Mouse (Mus musculus) gastrocnemius, adult 2 months (tissue): ENCODE measurements around the gene Mboat1. TPM values are rescaled to one million over a fixed set of nuclear protein-coding genes. Genes with fewer than 3 reads are reported as not detected.

Source experiments
- DNase-seq: peaks from one replicate; pipeline ENCODE4 v3.0.0; 2022
- H3K27ac ChIP-seq: fragments of 200-600 bp; 2 replicates; pipeline ENCODE4 v1.8.1; 2022; ENCODE audit warnings: mild to moderate bottlenecking
- H3K4me3 ChIP-seq: fragments of 200-600 bp; 2 replicates; pipeline ENCODE4 v1.8.1; 2022; ENCODE audit warnings: mild to moderate bottlenecking, moderate library complexity
- CTCF ChIP-seq: fragments of 200-600 bp; IDR thresholded peaks from 2 replicates; pipeline ENCODE4 v1.8.1; 2022; ENCODE audit warnings: antibody characterized with exemption, mild to moderate bottlenecking, moderate library complexity
- intact Hi-C: fragments of 180-260 bp; cut with DNase I; formaldehyde crosslinking; loops from one replicate; pipeline ENCODE4 v1.15.1; 2025
- total RNA-seq, 2 experiments: library from RNA; stranded (reverse); gene quantifications; 2 replicates each; pipeline ENCODE4 v1.2.3; 2021

Gene Mboat1
- total RNA-seq, 2 experiments from 2014 or later, result 1.2 to 3.7 TPM

GRCm38 (mm10) chr13:30196661-30197060 is 60.4 kb downstream of the Mboat1 start:
- intact Hi-C loops, result loop anchor here (10.0 kb wide), 1 partner anchor 58 kb away; no protein-coding TSS in a partner anchor
- no peak for TF ChIP-seq CTCF
- Histone ChIP-seq H3K27ac (no peak overlapping the region), H3K4me3 (no peak overlapping the region)
- no peak for DNase-seq

GRCm38 (mm10) chr13:30198101-30198570 is 61.8 kb downstream of the Mboat1 start:
- Histone ChIP-seq H3K27ac (peak overlapping the region; percentile 24; the same call in 1 of the 2 replicates), H3K4me3 (no peak overlapping the region)
- no peak for TF ChIP-seq CTCF
- no peak for DNase-seq
- intact Hi-C loops, result loop anchor here (10.0 kb wide), 1 partner anchor 57 kb away; no protein-coding TSS in a partner anchor

DNA sequence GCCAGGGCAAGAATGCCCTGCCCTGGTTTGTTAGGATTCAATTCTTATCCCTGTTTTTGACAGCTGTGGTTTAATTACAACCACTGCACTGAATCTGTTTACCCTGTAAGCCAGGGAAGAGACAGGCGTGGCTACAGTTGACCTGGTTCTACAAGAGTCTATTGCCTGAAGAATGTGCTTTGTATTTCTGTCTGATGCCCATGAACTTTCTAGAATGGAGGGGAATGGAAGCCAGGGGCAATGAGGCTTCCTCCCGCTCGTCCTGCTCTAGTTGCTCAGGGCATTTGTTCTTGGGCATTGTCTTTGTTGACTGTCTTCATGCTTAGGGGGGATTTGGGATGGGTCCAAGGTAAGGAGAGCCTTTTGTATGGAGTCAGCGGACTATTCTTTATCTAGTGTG is 63.5 kb downstream of the Mboat1 start:
- no peak for DNase-seq
- no peak for TF ChIP-seq CTCF
- Histone ChIP-seq H3K4me3 (no peak overlapping the region), H3K27ac (no peak overlapping the region)
- intact Hi-C loops, result loop anchor here (10.0 kb wide), 1 partner anchor 55 kb away; no protein-coding TSS in a partner anchor

DNA sequence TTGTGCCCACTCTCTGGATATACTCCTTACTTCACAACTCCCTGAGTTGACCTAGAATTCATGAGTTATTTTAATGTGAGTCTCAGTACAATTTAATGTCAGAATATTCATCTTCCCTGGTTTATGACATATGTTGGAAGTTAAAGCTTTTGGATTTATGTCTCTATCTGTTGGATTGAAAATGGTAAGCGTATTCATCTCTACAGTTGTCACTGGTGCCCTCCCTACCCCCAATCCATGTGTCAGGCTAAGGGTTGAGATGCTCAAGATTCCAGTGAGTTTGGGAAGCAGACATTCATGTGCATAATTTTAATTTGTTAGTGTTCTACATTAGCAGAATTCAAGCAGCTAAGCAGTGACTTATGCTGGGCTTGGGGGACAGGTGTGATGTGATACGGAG is 64.4 kb downstream of the Mboat1 start:
- intact Hi-C loops, result no loop called here
- Histone ChIP-seq H3K27ac (no peak overlapping the region), H3K4me3 (no peak overlapping the region)
- TF ChIP-seq CTCF, result no peak
- DNase-seq, result no peak

DNA sequence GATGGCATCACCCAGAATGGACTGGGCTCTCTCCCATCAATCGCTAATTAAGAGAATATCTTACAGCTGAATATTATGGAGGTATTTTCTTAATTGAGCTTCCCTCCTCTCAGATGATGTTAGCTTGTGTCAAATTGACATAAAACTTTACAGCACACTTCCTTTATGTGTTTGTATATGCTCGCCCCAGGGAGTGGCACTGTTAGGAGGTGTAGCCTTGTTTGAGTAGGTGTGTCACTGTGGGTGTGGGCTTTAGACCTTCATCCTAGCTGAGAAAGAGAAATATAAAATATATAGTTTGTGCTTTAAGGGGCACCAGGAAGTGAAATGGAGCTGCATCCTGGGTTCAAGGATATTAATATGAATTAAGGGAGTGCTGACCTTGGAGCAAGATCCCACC is 66.7 kb downstream of the Mboat1 start:
- intact Hi-C loops, result no loop called here
- no peak overlapping the region for H3K4me3 ChIP-seq
- no peak overlapping the region for H3K27ac ChIP-seq
- no peak for DNase-seq
- TF ChIP-seq CTCF, result no peak

GRCm38 (mm10) chr13:30208176-30208575 is 71.9 kb downstream of the Mboat1 start:
- DNase-seq, result no peak
- Histone ChIP-seq H3K27ac (no peak overlapping the region), H3K4me3 (no peak overlapping the region)
- TF ChIP-seq CTCF, result no peak
- intact Hi-C loops, result no loop called here

DNA sequence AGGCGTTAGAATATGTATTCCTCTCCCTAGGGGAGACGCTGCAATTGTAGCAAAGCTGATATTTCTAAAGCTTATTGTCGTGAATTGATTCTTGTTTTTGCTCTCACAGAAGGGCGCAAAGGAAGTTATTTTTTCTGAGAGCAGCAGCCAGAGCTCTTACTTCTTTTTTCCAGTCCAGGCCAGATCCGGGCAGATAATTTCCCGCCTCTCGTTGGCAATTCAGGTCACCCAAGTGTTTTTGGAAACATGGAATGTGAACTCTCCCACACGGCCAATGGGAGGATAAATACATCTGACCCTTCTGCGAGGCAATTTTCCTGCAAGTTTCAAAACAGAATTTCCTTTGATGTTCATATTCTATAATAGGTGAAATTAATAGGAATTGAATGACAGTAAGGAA is 77.0 kb downstream of the Mboat1 start:
- Histone ChIP-seq H3K27ac (no peak overlapping the region), H3K4me3 (no peak overlapping the region)
- no peak for DNase-seq
- no peak for TF ChIP-seq CTCF
- intact Hi-C loops, result no loop called here

GRCm38 (mm10) chr13:30217588-30218371 is 81.5 kb downstream of the Mboat1 start:
- no peak for DNase-seq
- Histone ChIP-seq H3K27ac (no peak overlapping the region), H3K4me3 (no peak overlapping the region)
- TF ChIP-seq CTCF, result no peak
- intact Hi-C loops, result no loop called here

DNA sequence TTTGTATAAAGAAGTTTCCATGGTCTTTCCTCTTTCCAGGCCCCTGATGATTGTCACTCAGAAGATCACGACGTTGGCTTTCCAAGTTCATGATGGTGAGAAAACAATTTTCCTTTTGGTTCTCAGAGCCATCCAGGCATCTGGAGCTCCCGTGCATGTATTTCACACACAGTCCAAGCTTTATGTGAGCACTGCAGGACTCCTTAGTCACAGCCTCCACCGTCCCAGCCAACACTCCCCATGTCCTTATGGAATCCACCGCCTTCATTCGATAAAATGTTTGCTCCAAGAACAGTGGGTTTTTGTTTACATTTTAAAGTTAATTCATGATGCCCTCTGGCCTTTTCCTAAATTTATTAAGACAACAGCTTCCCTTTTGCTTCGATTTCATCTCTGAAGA is 83.3 kb downstream of the Mboat1 start:
- DNase-seq, result no peak
- intact Hi-C loops, result no loop called here
- no peak for TF ChIP-seq CTCF
- Histone ChIP-seq H3K4me3 (no peak overlapping the region), H3K27ac (no peak overlapping the region)

- TF ChIP-seq CTCF, result no peak
Observed at GRCm38 (mm10) chr13:30221316-30221715, 85.0 kb downstream of the Mboat1 start.

GRCm38 (mm10) chr13:30224114-30224513 is 87.8 kb downstream of the Mboat1 start:
- no peak for TF ChIP-seq CTCF
- no peak for DNase-seq
- Histone ChIP-seq H3K27ac (no peak overlapping the region), H3K4me3 (no peak overlapping the region)
- intact Hi-C loops, result no loop called here

More at GRCm38 (mm10) chr13:30221316-30221715, 85.0 kb downstream of the Mboat1 start:
- DNase-seq, result no peak
- Histone ChIP-seq H3K27ac (no peak overlapping the region), H3K4me3 (no peak overlapping the region)
- intact Hi-C loops, result no loop called here

- intact Hi-C loops, result no loop called here
- no peak for DNase-seq
- TF ChIP-seq CTCF, result no peak; the same call in 1 of the 2 replicates
- no peak overlapping the region for H3K4me3 ChIP-seq
- no peak overlapping the region for H3K27ac ChIP-seq
Observed at GRCm38 (mm10) chr13:30224659-30225058, 88.4 kb downstream of the Mboat1 start.

DNA sequence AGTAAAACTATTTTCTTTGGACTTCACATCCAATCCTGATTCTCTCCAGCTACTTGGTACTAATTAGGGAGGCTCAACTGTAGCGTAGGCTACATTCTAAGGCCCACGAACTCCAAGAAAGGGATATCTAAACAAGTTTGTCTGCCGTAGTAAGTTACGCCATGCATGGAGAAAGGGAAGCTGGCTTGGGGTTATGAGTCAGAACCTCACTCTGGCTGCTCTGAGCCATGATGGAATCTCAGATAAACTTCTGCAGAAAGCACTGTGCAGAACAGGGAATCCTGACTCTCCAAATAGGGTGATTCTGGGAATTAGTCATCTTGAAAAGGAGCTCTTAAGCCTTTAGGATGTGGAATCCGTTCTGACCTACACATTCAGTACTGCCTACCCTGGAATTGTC is 92.5 kb downstream of the Mboat1 start:
- intact Hi-C loops, result no loop called here
- Histone ChIP-seq H3K27ac (peak overlapping the region; percentile 82; the same call in 1 of the 2 replicates), H3K4me3 (no peak overlapping the region)
- TF ChIP-seq CTCF, result no peak
- DNase-seq, result no peak
